Mouse (Mus musculus): ENCODE results near the gene Rgl2.
"Not testable (repeated sequence)": the region's sequence is repeated elsewhere in the genome, so short reads cannot be mapped to it uniquely, and the experiment has no call there.

Rgl2 gene

GRCm38 (mm10) chr17:33973572-33973971, 44.2 kb downstream of the Rgl2 start:
- no peak for DNase-seq (ENCODE audit: low spot score)

- no peak for DNase-seq (ENCODE audit: low spot score)
Measured at GRCm38 (mm10) chr17:33977861-33978557, 48.7 kb downstream of the Rgl2 start.

DNA sequence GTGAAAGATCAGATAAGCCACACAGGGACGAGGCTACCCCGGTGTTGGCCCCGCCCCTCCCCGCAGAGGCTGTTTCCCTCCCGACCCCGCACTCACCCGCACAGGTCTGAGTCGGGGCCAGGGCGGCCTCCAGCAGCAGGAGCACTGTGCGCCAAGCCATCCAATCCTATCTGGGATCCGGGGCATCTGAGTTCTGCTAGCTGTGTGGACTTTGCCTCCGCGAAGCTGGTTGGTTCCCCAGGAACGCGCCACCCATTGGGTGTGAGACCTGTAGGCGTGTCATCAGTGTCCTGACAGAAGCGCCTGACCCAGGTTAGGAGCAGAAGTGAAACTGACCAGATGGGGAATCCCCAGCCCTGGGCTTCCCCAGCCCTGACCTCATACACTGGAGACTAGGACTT, 49.3 kb downstream of the Rgl2 start:
- no peak for DNase-seq (ENCODE audit: low spot score)

GRCm38 (mm10) chr17:33979512-33980050, 50.2 kb downstream of the Rgl2 start:
- DNase-seq (ENCODE audit: low spot score), result no peak

GRCm38 (mm10) chr17:33980181-33981035, 51.1 kb downstream of the Rgl2 start:
- DNase-seq (ENCODE audit: low spot score), result no peak

DNA sequence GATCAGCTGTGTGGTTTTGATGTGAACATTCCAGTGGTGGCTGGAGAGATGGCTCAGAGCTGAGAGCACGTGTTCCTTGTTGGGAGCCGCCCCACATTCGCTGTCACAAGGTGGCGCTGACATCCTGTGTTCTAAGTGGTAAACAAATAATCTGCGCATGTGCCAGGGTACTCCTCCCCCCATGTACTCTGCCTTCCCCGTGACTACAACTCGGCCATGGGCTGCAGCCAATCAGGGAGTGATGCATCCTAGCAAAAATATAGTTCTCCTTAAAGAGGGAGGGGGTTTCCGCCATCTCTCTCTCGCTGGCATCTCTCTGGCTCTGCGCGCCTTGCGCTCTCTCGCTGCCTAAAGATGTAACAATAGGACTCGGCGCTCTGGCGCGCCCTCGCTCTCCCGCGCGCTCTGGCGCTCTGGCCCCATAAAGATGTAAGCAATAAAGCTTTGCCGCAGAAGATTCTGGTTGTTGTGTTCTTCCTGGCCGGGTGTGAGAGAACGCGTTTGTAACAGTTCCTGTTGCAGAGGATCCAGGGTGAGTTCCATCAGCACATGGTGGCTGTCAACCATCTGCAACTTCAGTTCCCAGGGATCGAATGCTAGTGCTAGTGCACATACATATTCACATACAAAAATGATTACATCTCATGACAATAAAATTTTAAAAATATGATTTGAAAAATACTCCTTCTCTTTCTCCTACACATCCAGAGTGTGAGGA, 52.0 kb downstream of the Rgl2 start:
- peak; percentile 47 for DNase-seq (ENCODE audit: low spot score)

GRCm38 (mm10) chr17:33982136-33982535, 52.8 kb downstream of the Rgl2 start:
- not testable (repeated sequence) for DNase-seq (ENCODE audit: low spot score)
